Comparison of ENCODE assay signal across 8 mouse cellular contexts in the genomic region with DNA sequence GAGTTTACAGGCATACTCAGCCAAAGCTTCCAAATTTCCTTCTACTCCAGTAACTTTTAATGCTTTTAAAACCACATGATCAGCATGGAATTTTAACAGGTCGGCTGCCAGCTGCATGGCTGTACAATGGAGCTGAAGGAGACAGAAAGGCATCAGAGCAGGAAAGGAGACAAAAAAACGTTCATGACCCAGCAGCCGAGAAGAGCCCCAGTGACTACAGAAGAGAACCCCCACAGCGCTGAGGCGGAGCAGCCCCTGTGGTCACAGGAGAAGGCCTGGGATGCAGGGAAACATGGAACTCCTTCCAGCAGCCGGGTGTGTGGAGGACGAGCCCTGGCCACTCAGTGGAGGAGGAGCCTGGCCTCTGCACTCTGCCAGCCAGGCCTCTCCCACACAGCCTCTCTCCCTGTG. TPM values are rescaled to one million over a fixed set of nuclear protein-coding genes. Genes with fewer than 3 reads are reported as not detected.
DNase-seq lines count a peak whose midpoint lies in the region; ATAC-seq and TF ChIP-seq lines count a peak whose summit lies in the region.

No protein-coding gene starts in this region.

- H3K4me1 ChIP-seq in lung, adult 2 months (ENCODE audit: control insufficient read depth, insufficient read depth, low read length), result no peaks in the 10 kb centered on the region
- H3K4me1 ChIP-seq in lung, postnatal 0 days (ENCODE audit: insufficient read depth, low read depth, low read length), result no peaks in the 10 kb centered on the region
- peaks cover 10% of the 10 kb centered on the region for H3K4me1 ChIP-seq in forebrain, embryonic 15.5 days
- H3K4me1 ChIP-seq in kidney, adult 2 months (ENCODE audit: control insufficient read depth, insufficient read depth, low read length), result peaks cover 14% of the 10 kb centered on the region

- peak; percentile 10 for DNase-seq in lung, adult 2 months
- DNase-seq in lung, postnatal 0 days (ENCODE audit: low spot score), result no peak
- peak; percentile 64 for DNase-seq in kidney, adult 2 months
- peak; percentile 33 for DNase-seq in lung, postnatal 10 days
- DNase-seq in spleen, postnatal 10 days (ENCODE audit: low spot score in 2 of 2), result no peak
- no peak for DNase-seq in left cerebral cortex, postnatal 14 days (ENCODE audit: low spot score in 2 of 2)
- DNase-seq in cerebellum, postnatal 14 days, result no peak

- peaks cover 2% of the 10 kb centered on the region; the same call in 1 of the 2 replicates for H3K36me3 ChIP-seq in lung, postnatal 0 days (ENCODE audit: insufficient read depth, low read length)
- H3K36me3 ChIP-seq in forebrain, embryonic 15.5 days, result peaks cover 25% of the 10 kb centered on the region
- no peaks in the 10 kb centered on the region; the same call in 1 of the 2 replicates for H3K36me3 ChIP-seq in kidney, adult 2 months (ENCODE audit: control insufficient read depth, insufficient read depth, low read length)

- H3K9ac ChIP-seq in lung, postnatal 0 days (replicated peaks; ENCODE audit: low read depth), result no peak overlapping the region
- H3K9ac ChIP-seq in forebrain, embryonic 15.5 days (replicated peaks), result no peak overlapping the region

- no peak overlapping the region for H3K4me3 ChIP-seq in lung, adult 2 months (replicated peaks; ENCODE audit: extremely low read depth, low read depth, low read length)
- H3K4me3 ChIP-seq in lung, postnatal 0 days (ENCODE audit: low read depth, low read length), result no peak overlapping the region
- H3K4me3 ChIP-seq in forebrain, embryonic 15.5 days, result no peak overlapping the region
- H3K4me3 ChIP-seq in kidney, adult 2 months (ENCODE audit: insufficient read depth, low read depth, low read length), result no peak overlapping the region

- no peak for TF ChIP-seq POLR2A in lung, adult 2 months (IDR thresholded peaks at IDR 0.05; ENCODE audit: borderline replicate concordance, extremely low read depth, low read depth, low read length)
- no peak for TF ChIP-seq POLR2A in kidney, adult 2 months (IDR thresholded peaks at IDR 0.05; ENCODE audit: low read depth, low read length)

- TF ChIP-seq EP300 in lung, postnatal 0 days (IDR thresholded peaks at IDR 0.05), result no peak

- WGBS in lung, adult 2 months, result 68% methylated on average over 7 of the region's 7 CpGs
- 72% methylated on average over 7 of the region's 7 CpGs for WGBS in lung, postnatal 0 days
- 28% methylated on average over 7 of the region's 7 CpGs for WGBS in forebrain, embryonic 15.5 days
- 30% methylated on average over 7 of the region's 7 CpGs for WGBS in kidney, adult 2 months

- intact Hi-C loops in left cerebral cortex, postnatal 14 days (cut with DNase I), result no loop called here

- ATAC-seq in lung, postnatal 0 days, result no peak
- ATAC-seq in forebrain, embryonic 15.5 days (replicated peaks), result peak; percentile 91

- no peaks in the 10 kb centered on the region for H3K27me3 ChIP-seq in lung, postnatal 0 days (replicated peaks; ENCODE audit: insufficient read depth, low read length)
- no peaks in the 10 kb centered on the region for H3K27me3 ChIP-seq in forebrain, embryonic 15.5 days
- no peaks in the 10 kb centered on the region for H3K27me3 ChIP-seq in kidney, adult 2 months (replicated peaks; ENCODE audit: control insufficient read depth, insufficient read depth, low read length)

- no peak overlapping the region for H3K27ac ChIP-seq in lung, postnatal 0 days (ENCODE audit: low read length)
- peak overlapping the region; percentile 62 for H3K27ac ChIP-seq in forebrain, embryonic 15.5 days (replicated peaks)
- peak overlapping the region; percentile 58 for H3K27ac ChIP-seq in kidney, adult 2 months (ENCODE audit: insufficient read depth, low read depth, low read length)

- H3K9me3 ChIP-seq in lung, postnatal 0 days (ENCODE audit: low read length), result no peaks in the 10 kb centered on the region
- no peaks in the 10 kb centered on the region for H3K9me3 ChIP-seq in forebrain, embryonic 15.5 days

- TF ChIP-seq CTCF in lung, adult 2 months (IDR thresholded peaks at IDR 0.05; ENCODE audit: insufficient read depth, low read length), result no peak
- no peak for TF ChIP-seq CTCF in lung, postnatal 0 days (IDR thresholded peaks at IDR 0.05)
- TF ChIP-seq CTCF in kidney, adult 2 months (conservative IDR thresholded peaks at IDR 0.05; ENCODE audit: insufficient read depth, insufficient read length, low read depth, low read length), result no peak

- H3K4me2 ChIP-seq in lung, postnatal 0 days (replicated peaks; ENCODE audit: low read depth, low read length), result no peak overlapping the region
- H3K4me2 ChIP-seq in forebrain, embryonic 15.5 days (replicated peaks), result no peak overlapping the region

RNA-seq across cellular contexts. Expression of gene Fam206a, which starts 27.4 kb away (rescaled TPM):
- 2.3 and 3.5 TPM in 2 replicates for polyA plus RNA-seq in lung, adult 2 months (2012; rRNA removed)
- 4.3 and 4.7 TPM in 2 replicates for polyA plus RNA-seq in lung, postnatal 0 days (2015; fragmentation: Nextera tagmentation; extraction: Ambion mirVana)
- 14.5 and 15.4 TPM in 2 replicates for polyA plus RNA-seq in forebrain, embryonic 15.5 days (2015; fragmentation: Nextera tagmentation; extraction: Ambion mirVana)
- 3.2 and 4.3 TPM in 2 replicates for polyA plus RNA-seq in kidney, adult 2 months (2012; rRNA removed)
- 10 to 100 TPM; 21.4 to 22.7 TPM for total RNA-seq in left cerebral cortex, postnatal 14 days (2021)

RNA-seq across cellular contexts. Expression of gene Elp1, which starts 27.4 kb away (rescaled TPM):
- polyA plus RNA-seq in lung, adult 2 months (2012; rRNA removed), result 10.2 and 16.0 TPM in 2 replicates
- polyA plus RNA-seq in lung, postnatal 0 days (2015; fragmentation: Nextera tagmentation; extraction: Ambion mirVana), result 14.3 and 16.4 TPM in 2 replicates
- 55.8 and 56.3 TPM in 2 replicates for polyA plus RNA-seq in forebrain, embryonic 15.5 days (2015; fragmentation: Nextera tagmentation; extraction: Ambion mirVana)
- 10.2 and 11.1 TPM in 2 replicates for polyA plus RNA-seq in kidney, adult 2 months (2012; rRNA removed)
- 10 to 100 TPM; 70.2 to 74.4 TPM for total RNA-seq in left cerebral cortex, postnatal 14 days (2021)

RNA-seq across cellular contexts. Expression of gene Ctnnal1, which starts 35.5 kb away (rescaled TPM):
- 4.4 and 8.8 TPM in 2 replicates for polyA plus RNA-seq in lung, adult 2 months (2012; rRNA removed)
- 15.2 and 16.1 TPM in 2 replicates for polyA plus RNA-seq in lung, postnatal 0 days (2015; fragmentation: Nextera tagmentation; extraction: Ambion mirVana)
- polyA plus RNA-seq in forebrain, embryonic 15.5 days (2015; fragmentation: Nextera tagmentation; extraction: Ambion mirVana), result 10.8 and 11.0 TPM in 2 replicates
- polyA plus RNA-seq in kidney, adult 2 months (2012; rRNA removed), result 14.3 and 14.4 TPM in 2 replicates
- total RNA-seq in left cerebral cortex, postnatal 14 days (2021), result 10 to 100 TPM; 15.0 to 16.0 TPM

Comparison
In these comparisons a context has a peak if more than half of its experiments do, and no peak if none do; other contexts are left out.
1. DNase-seq: peak in lung, adult 2 months (single experiment), kidney, adult 2 months (single experiment) and lung, postnatal 10 days (single experiment); none in lung, postnatal 0 days (single experiment), spleen, postnatal 10 days (0 of 2), left cerebral cortex, postnatal 14 days (0 of 2) and cerebellum, postnatal 14 days (0 of 2).